Mouse (Mus musculus) naive thymus-derived CD4-positive, alpha-beta T cell, adult 2 months (primary cell): Measurements from ENCODE around the gene Togaram2.

ENCODE experiments used
- DNase-seq: peaks from one replicate; pipeline ENCODE4 v3.0.0-alpha.2; 2011; ENCODE audit warnings: low read depth

Gene Togaram2

DNA sequence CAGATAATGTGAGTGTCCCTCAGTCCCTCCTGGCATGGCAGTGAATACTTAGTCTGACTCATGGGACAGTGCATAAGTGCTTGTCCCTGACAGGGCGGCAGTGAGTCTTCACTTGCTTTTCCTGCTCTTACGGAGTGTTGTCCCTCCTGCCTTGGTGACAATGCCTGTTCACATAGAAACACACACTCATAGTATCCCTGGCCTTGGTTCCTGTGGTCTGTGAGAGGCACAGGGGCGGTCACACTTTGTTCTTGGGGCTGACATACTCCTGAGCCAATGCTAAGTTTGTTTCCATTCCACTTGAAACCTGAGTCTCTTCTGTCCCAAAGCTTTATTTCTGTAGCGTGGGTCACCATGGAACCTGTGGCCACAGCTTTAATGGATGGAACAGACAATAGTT lies 9.3 kb downstream of the Togaram2 start:
- no peak for DNase-seq

- DNase-seq: no peak
Measured at GRCm38 (mm10) chr17:71683281-71683680, 10.2 kb downstream of the Togaram2 start.

- DNase-seq: no peak
Measured at GRCm38 (mm10) chr17:71684103-71684608, 11.1 kb downstream of the Togaram2 start.

DNA sequence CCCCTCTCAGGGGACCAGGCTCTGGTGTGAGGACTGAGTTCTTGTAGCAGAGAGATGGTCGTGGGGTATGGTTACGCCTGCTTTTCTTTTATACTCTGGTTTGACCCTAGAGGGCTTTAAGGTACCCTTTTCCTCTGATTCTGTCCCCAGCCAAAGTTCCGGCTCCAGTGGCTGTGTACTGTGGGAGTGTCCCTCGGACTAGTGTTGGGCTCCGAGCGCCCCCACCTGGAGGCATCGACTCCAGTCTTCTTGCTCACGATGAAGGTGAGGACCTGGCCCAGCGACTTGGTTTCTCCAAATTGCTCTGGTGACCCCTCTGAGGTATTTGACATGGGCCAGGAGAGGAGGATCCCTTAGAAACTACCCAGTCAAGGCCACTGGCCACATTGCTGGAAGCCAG lies 14.4 kb downstream of the Togaram2 start:
- no peak for DNase-seq

- no peak for DNase-seq
Measured at GRCm38 (mm10) chr17:71689903-71690302, 16.8 kb downstream of the Togaram2 start.

DNA sequence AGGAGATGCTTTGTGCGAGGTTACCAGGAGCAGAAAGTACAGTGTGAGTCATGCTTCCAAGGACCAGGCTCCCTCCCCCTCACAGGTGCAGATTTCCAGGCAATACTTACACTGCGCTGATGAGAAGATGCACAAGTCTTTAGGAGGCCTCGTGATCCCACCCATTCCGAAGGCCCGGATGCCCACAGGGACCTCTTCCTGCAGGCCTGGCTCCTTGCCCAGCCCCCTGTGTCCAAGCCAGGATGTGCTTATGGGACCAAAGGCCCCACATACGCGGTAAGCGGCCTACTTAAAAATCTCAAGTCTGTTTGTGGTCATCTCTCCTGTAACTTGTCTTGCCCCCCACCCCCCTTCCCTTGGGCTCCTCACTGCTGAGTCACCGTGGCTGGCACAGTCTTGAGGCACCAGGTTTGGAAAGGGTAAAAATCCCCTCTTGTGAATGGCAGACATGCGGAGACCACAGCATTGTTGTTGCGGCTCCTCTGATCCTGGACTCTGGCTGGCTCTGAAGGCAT lies 18.4 kb downstream of the Togaram2 start:
- DNase-seq: no peak

DNA sequence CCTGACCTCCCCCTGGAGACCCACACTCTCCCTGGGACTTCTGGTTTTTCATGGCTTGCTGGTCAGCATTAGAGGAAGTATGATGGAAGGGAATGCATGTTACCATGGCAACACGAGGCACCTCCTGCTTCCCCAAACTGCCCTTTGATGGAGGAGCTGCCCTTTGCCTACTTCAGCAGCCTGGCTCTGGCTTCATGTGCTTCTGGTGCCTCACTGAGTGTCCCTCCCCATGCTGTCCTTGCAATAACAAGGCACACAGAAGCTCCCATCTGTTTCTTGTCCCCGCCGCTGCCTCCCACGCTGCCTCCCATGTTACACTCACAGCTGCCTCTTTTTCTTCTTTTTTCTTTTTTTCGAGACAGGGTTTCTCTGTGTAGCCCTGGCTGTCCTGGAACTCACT lies 20.3 kb downstream of the Togaram2 start:
- no peak for DNase-seq

- no peak for DNase-seq
Measured at GRCm38 (mm10) chr17:71693780-71694179, 20.7 kb downstream of the Togaram2 start.

DNA sequence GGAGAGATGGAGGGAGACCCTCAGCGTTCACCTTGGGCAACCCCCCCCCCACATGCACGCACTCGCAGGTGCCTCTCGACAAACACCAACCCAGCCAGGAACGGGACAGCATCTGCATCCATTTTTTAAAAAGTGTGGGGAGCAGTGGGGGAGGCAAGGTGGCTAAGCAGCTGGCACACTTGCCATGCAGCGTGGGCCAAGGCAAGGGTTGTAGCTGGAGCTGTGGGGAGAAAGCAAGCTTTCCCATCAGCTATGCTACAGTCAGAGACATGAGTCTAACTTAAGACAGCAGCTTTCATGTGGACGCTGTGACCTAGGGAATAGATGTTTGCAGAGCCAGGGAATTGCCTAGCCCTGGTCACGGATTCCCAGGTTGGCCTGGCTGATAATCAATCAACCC lies 22.1 kb downstream of the Togaram2 start:
- DNase-seq: no peak

DNA sequence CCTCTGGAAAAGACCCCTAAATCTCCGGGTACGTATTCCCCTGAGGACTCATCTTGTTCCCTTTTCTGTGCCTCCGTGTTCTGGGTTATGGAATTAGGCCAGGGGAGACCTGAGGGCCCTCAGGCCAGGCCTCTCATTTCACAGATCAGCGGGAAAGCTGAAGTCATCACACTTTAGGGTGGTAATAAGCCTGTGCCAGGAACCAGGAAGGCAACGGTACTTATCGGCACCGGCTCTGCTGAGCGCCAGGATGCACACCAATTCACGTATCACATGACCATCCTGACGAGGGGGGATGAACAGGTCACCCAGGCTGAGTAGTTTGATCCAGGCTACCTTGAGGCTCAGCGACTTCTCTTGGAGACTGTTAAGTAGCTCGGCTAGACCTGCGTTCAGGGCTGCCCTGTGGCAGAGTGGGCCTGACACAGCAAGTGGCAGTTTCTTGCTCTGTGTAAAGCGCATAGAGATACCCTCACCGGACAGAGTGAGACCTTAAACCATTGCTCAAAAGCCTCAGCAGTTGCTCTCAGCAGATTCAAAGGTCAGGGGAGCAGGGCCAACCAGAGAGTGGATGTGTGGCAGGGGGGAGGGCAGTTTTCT lies 22.8 kb downstream of the Togaram2 start:
- DNase-seq: no peak

DNA sequence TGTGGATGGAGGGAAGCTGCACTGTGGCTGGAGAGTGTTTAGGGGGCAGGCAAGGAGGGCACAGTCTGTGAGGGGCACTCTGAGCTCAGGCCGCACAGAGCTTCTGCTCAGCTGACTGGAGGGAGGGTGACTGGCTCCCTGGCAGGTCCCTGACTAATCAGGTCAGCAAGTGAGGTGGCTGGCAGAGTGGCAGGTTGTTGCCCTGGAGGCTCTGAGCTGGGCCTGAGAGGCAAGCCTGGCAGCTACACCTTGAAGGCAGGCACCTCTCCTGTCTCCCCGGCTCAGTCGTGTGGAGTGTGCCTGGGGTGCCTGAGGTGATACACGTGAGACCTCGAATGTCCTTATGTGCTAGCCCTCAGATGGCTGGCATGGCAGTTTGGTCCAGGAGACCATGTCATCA lies 23.3 kb downstream of the Togaram2 start:
- DNase-seq: no peak

DNA sequence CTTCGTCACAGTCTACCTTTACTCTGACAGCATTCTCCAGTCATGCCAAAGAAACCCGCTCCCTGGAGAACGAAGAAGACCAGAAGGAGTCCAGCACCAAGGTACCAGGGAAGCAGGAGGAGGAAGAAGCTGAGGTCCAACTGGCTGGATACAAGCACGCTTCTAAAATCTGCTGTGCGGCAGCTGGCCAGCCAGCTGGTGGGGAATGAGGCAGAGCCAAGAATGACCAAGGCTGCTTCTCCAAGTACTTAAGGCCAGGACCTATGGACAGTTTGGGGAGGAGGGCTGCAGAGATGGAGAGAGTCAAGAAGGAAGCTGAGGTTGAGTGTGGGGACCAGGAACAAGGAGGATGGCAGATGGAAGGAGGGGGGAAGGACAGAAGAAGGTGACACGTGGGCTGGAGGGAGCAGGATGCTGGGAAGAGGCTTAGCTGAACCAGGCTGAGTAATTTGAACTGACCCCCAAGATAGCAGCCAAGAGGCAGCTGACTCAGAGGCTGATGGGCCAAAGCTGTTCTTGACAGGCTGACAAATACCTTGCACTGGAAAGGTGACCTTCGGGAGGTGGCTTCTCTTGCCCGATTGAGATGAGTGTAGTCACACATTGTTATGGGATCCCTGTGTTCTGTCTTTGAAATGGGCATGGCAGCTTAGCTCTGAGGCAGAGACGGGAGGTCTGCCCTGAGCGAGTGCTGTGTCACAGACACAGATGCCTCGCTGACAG lies 25.0 kb downstream of the Togaram2 start:
- DNase-seq: no peak

- DNase-seq: no peak
Measured at GRCm38 (mm10) chr17:71698619-71698956, 25.5 kb downstream of the Togaram2 start.

DNA sequence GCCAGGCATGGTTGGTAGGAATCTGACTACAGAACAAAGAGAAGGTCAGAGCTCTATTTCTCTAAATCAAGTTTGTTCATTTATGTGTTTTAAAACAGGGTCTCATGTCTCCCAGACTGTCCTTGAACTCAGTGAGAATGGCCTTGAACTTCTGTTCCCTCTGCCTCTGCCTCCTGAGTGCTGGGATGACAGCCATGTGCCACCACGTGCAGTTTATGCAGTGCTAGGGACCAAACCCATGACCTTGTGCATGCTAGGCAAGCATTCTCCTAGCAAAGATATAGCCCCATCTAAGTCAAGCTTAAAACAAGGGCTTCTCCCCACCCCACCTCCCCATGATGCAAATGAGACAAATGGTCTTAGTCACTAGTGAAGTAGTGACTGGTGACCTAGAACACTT lies 32.1 kb downstream of the Togaram2 start:
- no peak for DNase-seq

- no peak for DNase-seq
Measured at GRCm38 (mm10) chr17:71705550-71706480, 32.8 kb downstream of the Togaram2 start.

DNA sequence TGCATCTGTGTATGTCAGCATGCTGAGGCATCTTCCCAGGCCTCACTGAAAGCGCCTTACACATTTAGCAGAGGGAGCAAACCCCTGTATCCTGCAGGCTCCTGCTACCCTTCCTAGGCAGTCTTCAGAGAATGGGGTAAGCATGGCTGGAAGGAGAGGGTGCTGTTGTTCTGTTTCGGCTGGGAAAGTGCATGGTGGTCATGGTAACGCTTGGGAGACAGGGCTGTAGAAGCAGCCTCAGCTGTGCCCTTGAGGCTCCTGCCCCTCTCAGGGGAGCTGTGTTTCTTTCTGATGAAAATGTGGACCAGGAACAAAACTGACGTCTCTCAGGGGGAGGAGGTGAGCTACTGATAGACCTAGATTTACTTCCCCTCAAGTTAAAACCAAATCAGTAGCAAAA lies 34.7 kb downstream of the Togaram2 start:
- no peak for DNase-seq

- DNase-seq: no peak
Measured at GRCm38 (mm10) chr17:71712279-71712678, 39.2 kb downstream of the Togaram2 start.

DNA sequence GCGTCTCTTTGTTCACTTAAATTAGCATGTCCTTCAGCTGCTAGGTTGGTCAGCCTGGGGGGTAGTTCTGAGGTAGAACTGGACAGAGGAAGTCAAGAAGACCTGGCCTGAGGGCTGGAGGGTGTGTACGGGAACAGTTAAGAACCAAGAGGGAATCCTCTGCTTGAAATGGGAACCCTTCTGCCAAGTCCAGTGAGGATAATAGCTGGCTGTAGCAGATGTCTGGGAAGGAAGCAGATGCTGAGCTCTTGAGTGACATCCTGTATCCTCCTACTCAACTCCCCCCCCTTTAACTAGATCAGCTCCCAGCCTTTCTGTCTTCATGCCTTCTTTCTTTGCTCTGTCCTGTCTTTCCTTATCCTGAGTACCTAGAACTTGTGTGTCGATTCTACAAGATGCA lies 42.0 kb downstream of the Togaram2 start:
- no peak for DNase-seq

DNA sequence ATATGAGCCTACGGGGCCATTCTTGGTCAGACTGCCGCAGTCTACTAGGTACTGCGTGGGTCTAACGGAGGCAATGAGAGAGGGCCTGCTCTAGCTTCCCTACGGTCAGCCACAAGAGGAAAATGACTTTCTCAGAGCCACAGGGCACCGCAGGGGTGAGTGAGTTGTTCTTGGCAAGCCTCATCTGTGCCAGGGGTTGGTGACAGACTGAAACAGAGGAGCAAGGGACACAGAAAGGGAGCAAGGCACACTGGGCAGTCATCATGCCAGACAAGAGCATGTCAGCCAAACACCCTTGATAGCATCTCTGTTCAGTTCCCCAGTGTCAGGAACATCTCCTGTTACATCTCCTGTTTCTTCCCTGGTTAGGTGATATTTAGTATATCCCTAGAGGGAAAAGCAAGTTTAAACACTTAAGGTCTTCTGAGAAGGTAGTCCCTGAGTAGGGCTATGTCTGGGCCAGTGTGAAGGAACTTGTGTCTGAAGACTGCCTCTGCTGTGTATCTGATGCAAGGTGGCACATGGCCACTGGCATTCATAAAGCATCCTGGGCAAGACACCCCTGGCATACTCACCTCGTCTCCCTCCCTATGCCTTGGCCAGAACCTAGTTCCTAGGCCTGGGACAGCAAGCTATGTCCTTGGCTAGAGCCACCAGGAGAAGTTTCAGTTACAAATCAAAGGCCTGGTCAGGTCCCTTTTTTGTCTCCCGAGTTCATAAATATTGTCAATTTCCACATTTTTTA lies 45.0 kb downstream of the Togaram2 start:
- DNase-seq: no peak

GRCm38 (mm10) chr17:71720434-71720833 lies 47.4 kb downstream of the Togaram2 start:
- no peak for DNase-seq

DNA sequence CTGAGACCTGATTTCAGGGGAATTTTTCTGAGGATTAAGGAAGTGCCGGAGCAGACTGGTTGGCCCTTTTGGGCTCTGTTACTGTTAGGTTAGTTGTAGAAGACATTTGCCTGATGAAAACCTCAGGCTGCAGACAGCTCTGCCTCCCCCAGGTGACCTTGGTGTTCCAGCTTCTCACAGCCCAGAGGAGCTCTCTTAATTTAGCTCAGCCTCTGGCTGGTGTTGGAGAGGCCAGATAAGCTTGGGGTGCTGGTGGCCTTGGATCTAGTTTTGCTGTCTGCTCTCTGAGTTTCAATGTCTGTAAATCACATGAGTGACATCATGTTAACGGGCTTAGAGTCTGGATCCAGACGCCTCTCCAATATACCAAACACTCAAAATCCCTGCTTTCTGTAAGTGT lies 48.0 kb downstream of the Togaram2 start:
- DNase-seq: no peak

DNA sequence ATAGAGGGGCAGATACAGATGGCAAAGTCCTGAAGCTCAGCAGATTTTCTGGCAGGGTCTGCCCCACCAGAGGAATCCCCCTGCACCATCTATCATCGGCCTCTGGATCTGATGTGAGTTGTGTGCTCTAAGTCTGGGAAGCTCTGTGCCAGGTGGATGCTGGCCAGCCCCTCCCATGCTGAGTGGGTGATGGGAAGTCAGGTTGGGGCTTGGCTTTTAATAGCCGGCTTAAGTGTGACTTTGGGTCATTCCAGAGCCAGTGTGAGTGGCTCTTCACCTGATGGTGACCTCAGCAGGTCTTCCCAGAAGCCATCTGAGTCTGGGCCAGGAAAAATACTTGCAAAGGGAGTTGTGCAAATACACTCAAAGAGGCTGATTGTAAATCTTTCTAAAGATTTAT lies 57.6 kb downstream of the Togaram2 start:
- DNase-seq: no peak
